Mouse (Mus musculus) erythroblast, embryonic 14.5 days (primary cell): ENCODE results near the gene Xcr1. TPM values are rescaled to one million over a fixed set of nuclear protein-coding genes. Genes with fewer than 3 reads are reported as not detected.

Source experiments
- H3K27me3 ChIP-seq: 2 replicates; pipeline ENCODE4 v1.6.1; 2012; ENCODE audit warnings: inconsistent platforms; ENCODE audit not compliant: control insufficient read depth
- H3K36me3 ChIP-seq: 2 replicates; pipeline ENCODE4 v1.6.1; 2012; ENCODE audit warnings: mild to moderate bottlenecking, inconsistent platforms; ENCODE audit not compliant: control insufficient read depth
- H3K4me1 ChIP-seq: 2 replicates; pipeline ENCODE4 v1.6.1; 2012; ENCODE audit warnings: inconsistent platforms; ENCODE audit not compliant: control insufficient read depth
- H3K4me3 ChIP-seq: replicated peaks from 2 replicates; pipeline ENCODE3; 2012; ENCODE audit warnings: moderate library complexity, mild to moderate bottlenecking, inconsistent platforms
- H3K9me3 ChIP-seq: 2 replicates; pipeline ENCODE4 v1.6.1; 2012; ENCODE audit warnings: low read length, inconsistent platforms, mixed read lengths; ENCODE audit not compliant: control insufficient read depth
- GATA1 ChIP-seq: IDR thresholded peaks from 2 replicates; pipeline ENCODE4 v1.6.1; 2012; ENCODE audit warnings: low read length, inconsistent platforms, mixed read lengths
- TAL1 ChIP-seq: IDR thresholded peaks from 3 replicates; pipeline ENCODE4 v1.6.1; 2012; ENCODE audit warnings: low read length, inconsistent platforms, mixed read lengths
- polyA plus RNA-seq: library from polyadenylated mRNA; stranded (reverse); fragments of >175 nt; gene quantifications from 2 replicates; pipeline ENCODE4 v1.2.3, GENCODE M21; 2012

Gene Xcr1
- polyA plus RNA-seq, 1 experiment = not detected

DNA sequence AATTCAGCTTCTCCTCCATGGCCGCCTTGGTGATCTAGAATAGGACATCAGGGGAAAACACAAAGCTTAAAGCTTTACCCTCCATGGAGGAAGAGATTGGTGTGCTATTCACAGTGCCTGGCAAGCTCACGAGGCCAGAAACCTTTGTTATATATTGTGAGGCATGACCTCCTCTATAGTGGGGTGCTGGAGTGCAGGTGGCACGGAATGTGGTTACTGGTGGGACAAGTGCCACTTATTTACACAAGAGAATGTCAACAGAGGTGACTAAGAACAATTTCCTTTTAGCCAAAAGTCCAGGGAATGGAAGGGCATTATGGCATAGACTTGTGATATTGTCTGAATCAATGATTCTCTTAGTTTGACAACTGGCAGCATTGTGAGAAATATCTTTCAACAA lies 35.2 kb downstream of the Xcr1 start:
- no peaks in the 10 kb centered on the region for H3K4me1 ChIP-seq
- H3K9me3 ChIP-seq = no peaks in the 10 kb centered on the region
- H3K36me3 ChIP-seq = peaks cover 95% of the 10 kb centered on the region
- no peaks in the 10 kb centered on the region for H3K27me3 ChIP-seq
- TF ChIP-seq TAL1 (no peak), GATA1 (no peak)
- no peak overlapping the region for H3K4me3 ChIP-seq

DNA sequence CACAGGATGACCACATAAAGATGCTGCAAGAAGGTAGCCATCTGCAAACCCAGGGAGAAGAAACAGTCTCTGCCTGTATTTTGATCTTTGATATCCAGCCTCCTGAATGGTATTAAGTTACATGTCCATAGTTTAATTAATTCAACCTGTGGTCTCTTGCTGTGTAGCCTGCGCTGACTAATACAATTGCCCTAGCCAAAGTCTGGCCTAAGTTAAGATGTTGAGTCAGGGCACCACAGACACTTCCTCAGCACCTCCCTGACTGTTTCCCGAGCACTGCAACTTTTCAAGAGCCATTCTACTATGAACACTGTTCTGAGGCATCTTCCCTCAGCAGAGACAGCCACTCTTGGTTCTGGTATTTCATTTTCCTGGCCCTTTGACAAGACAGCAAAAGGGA lies 43.2 kb downstream of the Xcr1 start:
- Histone ChIP-seq H3K36me3 (peaks cover 84% of the 10 kb centered on the region), H3K4me3 (no peak overlapping the region), H3K27me3 (no peaks in the 10 kb centered on the region), H3K4me1 (no peaks in the 10 kb centered on the region), H3K9me3 (no peaks in the 10 kb centered on the region)
- TF ChIP-seq TAL1 (no peak), GATA1 (no peak)

DNA sequence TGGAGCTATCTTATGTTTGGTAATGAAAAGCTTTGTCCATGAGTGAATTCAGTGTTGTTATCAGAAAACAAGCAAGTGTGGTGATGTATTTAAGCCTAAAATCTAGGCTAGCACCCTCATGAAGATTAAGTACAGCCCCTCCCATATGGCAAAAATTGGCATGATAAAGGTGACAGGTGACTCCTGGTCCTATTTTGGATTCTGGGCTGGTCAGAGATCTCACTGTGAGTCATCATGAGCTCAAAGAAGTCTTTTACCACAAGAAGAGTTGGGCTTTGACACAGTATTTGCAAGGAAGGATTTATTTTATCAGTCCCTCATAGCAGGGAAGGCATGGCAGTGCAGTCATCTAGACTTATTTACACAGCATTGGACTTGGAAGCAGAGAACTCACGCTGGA lies 45.8 kb downstream of the Xcr1 start:
- H3K4me1 ChIP-seq = no peaks in the 10 kb centered on the region
- no peaks in the 10 kb centered on the region for H3K27me3 ChIP-seq
- no peak overlapping the region for H3K4me3 ChIP-seq
- no peak for TF ChIP-seq GATA1
- no peak for TF ChIP-seq TAL1
- no peaks in the 10 kb centered on the region for H3K9me3 ChIP-seq
- H3K36me3 ChIP-seq = peaks cover 82% of the 10 kb centered on the region

DNA sequence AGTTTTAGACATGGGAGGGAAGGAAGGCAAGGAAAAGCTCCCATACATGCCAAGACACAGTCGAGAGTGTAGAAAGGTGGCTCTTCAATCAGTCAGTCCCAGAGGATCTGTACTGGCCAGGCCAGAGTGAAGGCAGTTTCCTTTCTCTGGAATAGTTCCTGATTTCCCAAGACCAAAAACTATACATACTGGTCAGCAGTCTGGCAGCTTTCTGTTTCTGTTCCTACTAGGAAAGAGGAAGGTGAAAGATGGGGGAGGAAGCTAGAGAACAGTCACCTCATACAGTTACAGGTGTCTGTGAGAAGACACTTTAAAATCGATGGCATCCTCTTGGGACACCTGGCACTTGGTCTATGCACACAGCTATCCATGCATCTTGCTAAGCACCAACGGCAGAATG lies 46.4 kb downstream of the Xcr1 start:
- Histone ChIP-seq H3K4me3 (no peak overlapping the region), H3K36me3 (peaks cover 82% of the 10 kb centered on the region), H3K27me3 (no peaks in the 10 kb centered on the region), H3K4me1 (no peaks in the 10 kb centered on the region), H3K9me3 (no peaks in the 10 kb centered on the region)
- TF ChIP-seq GATA1 (no peak), TAL1 (no peak)

DNA sequence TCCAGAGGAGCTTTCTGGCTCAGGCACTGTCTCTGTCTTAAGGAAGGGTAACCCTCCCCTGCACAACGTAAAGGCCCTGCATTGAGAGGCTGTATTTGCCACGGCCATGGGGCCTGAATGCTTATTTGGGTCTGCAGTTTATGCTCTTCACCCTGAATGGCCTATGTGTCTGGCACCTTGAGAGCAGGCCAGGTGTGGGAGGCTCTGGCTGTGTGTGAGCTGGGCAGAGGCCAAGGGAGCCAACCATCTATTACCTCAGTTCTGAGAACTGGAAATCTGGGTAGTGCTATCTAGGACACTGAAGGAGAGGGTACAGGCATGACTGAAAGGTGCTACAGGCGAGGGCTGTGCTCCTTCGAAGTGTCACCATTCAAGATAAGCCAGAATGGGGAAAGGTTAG lies 47.0 kb downstream of the Xcr1 start:
- peaks cover 87% of the 10 kb centered on the region for H3K36me3 ChIP-seq
- no peak overlapping the region for H3K4me3 ChIP-seq
- H3K9me3 ChIP-seq = no peaks in the 10 kb centered on the region
- H3K4me1 ChIP-seq = no peaks in the 10 kb centered on the region
- no peak for TF ChIP-seq TAL1
- TF ChIP-seq GATA1 = no peak
- no peaks in the 10 kb centered on the region for H3K27me3 ChIP-seq

DNA sequence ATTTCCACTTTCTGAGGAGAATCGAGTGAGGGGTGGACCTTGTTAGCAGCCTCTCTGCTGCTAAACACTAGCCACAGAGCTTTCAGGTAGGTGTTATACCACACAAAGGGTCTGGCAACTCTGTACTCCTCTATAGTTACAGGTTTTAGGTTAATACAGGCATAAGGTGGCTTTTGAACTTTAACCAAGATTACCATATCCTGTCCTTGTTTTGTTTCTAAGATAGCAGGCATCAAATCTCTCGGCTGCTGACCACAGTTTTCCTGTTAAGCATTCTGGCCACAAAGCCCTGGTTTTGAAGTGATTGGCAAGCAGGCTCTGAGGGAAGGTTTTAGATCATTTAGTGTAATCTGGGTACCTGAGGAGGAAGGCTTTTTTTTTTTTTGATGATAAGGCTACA lies 47.5 kb downstream of the Xcr1 start:
- Histone ChIP-seq H3K27me3 (no peaks in the 10 kb centered on the region), H3K4me1 (no peaks in the 10 kb centered on the region), H3K9me3 (no peaks in the 10 kb centered on the region), H3K4me3 (no peak overlapping the region), H3K36me3 (peaks cover 86% of the 10 kb centered on the region)
- no peak for TF ChIP-seq GATA1
- no peak for TF ChIP-seq TAL1

DNA sequence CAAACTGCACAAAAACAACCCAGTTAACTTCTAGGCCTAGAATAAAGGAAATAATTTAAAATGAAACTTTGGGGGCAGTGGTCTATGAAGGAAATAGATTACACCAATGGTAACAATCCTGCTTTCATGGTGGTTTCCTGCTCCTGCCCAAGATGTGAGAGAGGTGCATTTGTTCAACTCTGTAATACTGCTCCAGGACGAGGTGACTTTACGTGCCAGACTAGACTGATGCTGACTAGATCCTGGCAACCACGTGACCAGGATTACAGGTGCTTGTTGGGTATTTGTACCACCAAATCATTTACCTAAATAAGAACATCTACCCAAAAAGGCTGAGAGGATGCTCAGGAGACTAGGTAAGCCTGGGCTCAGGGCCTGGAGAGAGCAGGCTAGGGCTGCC lies 50.0 kb downstream of the Xcr1 start:
- H3K4me1 ChIP-seq = no peaks in the 10 kb centered on the region
- peaks cover 80% of the 10 kb centered on the region for H3K36me3 ChIP-seq
- H3K4me3 ChIP-seq = no peak overlapping the region
- H3K9me3 ChIP-seq = no peaks in the 10 kb centered on the region
- TF ChIP-seq GATA1 (no peak), TAL1 (no peak)
- no peaks in the 10 kb centered on the region for H3K27me3 ChIP-seq

DNA sequence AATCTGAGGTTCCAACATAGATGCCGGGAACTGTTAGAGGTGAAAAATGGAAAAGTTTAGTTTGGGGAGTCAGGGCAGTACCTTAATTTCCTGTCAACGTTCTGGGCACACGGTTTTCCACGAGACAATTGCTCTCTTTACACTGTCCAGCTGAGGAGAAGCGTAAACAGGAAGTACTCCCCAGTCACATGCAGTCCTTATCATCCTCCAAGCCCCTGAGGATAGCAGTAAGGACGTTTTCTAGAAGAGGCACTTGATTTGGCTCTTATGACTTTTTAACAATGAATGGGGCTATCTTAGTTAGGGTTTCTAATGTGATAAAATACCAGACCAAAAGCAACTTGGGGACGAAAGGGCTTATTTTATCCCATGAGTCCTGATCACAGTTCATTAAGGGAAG lies 53.2 kb downstream of the Xcr1 start:
- Histone ChIP-seq H3K4me3 (no peak overlapping the region), H3K4me1 (no peaks in the 10 kb centered on the region), H3K36me3 (peaks cover 60% of the 10 kb centered on the region), H3K27me3 (no peaks in the 10 kb centered on the region), H3K9me3 (no peaks in the 10 kb centered on the region)
- TF ChIP-seq TAL1 = no peak
- no peak for TF ChIP-seq GATA1

DNA sequence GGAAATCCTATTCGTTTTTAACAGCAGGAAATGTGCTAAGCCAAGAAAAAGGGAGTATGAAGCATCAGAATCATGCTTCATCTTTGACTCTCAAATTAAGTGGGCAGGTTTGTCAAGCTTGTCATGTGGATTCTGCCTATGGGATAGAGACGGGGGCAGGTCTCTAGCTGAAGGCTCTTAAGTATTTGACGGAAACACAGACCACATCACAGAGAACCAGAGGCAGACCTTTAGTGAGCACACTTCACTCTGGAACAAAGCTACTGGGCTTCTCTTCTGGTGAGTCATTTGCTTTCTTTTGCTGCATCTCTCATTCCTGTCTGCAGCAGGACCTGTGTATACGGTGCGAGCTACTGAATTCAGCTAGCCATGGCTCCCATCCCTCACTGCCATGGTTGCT lies 55.6 kb downstream of the Xcr1 start, which contains the start of gene Cxcr6:
Gene Cxcr6 (plus strand): TSS at position 209 of the 400 bp plus-strand sequence.
- H3K4me3 ChIP-seq = no peak within 1 kb of the TSS
- no peaks in the 10 kb centered on the region for H3K4me1 ChIP-seq
- no peaks in the 10 kb centered on the region for H3K27me3 ChIP-seq
- H3K9me3 ChIP-seq = no peaks in the 10 kb centered on the region
- TF ChIP-seq TAL1 (no peak), GATA1 (no peak)
- peaks cover 56% of the 10 kb centered on the region for H3K36me3 ChIP-seq

DNA sequence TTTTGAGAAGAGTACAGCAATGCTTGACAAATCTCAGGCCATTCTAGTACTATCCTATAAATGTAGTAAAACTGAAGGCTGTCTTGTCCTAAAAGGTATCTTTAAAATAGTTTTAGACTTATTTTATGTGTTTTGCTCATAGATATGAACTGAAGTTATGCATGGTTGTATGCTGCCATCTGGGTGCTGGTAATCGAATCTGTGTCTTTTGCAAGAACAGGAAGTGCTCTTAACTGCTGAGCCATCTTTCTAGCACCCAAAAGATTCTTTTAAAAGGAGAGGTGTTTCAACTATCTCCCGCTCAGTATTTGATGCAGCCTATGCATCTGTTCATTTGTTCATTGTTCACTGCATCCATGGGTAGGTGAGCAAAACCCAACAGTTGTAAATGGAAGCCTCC lies 56.6 kb downstream of the Xcr1 start:
- H3K4me1 ChIP-seq = no peaks in the 10 kb centered on the region
- H3K4me3 ChIP-seq = no peak overlapping the region
- H3K36me3 ChIP-seq = peaks cover 56% of the 10 kb centered on the region
- TF ChIP-seq TAL1 (no peak), GATA1 (no peak)
- H3K9me3 ChIP-seq = no peaks in the 10 kb centered on the region
- no peaks in the 10 kb centered on the region for H3K27me3 ChIP-seq

DNA sequence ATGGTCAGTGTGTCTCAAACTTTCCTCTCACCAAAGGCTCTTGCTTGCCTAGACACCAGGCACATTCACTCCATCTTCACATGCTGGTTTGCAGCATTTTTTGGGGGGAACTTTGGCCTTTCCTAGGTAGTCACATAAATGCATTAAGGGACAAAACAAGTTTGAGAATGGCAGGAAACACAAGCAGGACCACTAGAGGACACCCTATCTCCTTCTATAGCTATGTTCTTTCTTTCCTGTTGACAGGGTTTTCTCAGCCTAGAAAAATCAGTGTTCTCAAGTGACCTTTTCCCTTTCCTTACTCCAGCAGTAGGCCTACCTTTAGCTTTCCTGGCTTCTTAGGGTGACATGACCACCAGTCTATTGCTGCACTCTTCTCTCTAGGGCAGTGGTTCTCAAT lies 58.9 kb downstream of the Xcr1 start:
- no peaks in the 10 kb centered on the region for H3K27me3 ChIP-seq
- peaks cover 45% of the 10 kb centered on the region for H3K36me3 ChIP-seq
- TF ChIP-seq TAL1 = no peak
- no peak for TF ChIP-seq GATA1
- no peak overlapping the region for H3K4me3 ChIP-seq
- no peaks in the 10 kb centered on the region for H3K9me3 ChIP-seq
- H3K4me1 ChIP-seq = no peaks in the 10 kb centered on the region
